Comparison of ENCODE assay signal across 8 mouse cellular contexts in genomic region chr11:78261380-78262352, GRCm38 (mm10). TPM values are rescaled to one million over a fixed set of nuclear protein-coding genes. Genes with fewer than 3 reads are reported as not detected.
DNase-seq lines count a peak whose midpoint lies in the region; ATAC-seq lines count a peak whose summit lies in the region.

TSS of gene 2610507B11Rik (plus strand) at chr11:78261752.

- peak; percentile 94 for DNase-seq in MN1 (ENCODE audit: low spot score)
- DNase-seq in cerebellum, adult 9-10 months: peak; percentile 88
- peak; percentile 44 to 88 for DNase-seq in frontal cortex, adult 2 months (ENCODE audit: extremely low spot score in 1 of 2, low spot score in 1 of 2)
- DNase-seq in hindbrain, embryonic 11.5 days (ENCODE audit: low spot score): peak; percentile 96
- DNase-seq in layer of hippocampus, postnatal 10 days (ENCODE audit: low spot score in 2 of 2): peak; percentile 85 to 92
- peak; percentile 94 for DNase-seq in lung, postnatal 10 days
- DNase-seq in ovary, postnatal 36 days (ENCODE audit: low spot score): peak; percentile 93
- peak; percentile 94 for DNase-seq in thymus, postnatal 25 days

- H3K4me1 ChIP-seq in hindbrain, embryonic 11.5 days (replicated peaks; ENCODE audit: control insufficient read depth, insufficient read depth, low read length): no peaks in the 10 kb centered on the region

- 0 out of 2 replicates have a peak, but pooled peaks cover 2% of the 10 kb centered on the region for H3K27me3 ChIP-seq in hindbrain, embryonic 11.5 days (ENCODE audit: control insufficient read depth, insufficient read depth, low read length)

- ATAC-seq in hindbrain, embryonic 11.5 days (ENCODE audit: low FRiP score): peak; percentile 98

- H3K4me2 ChIP-seq in hindbrain, embryonic 11.5 days (replicated peaks; ENCODE audit: low read depth, low read length): peak within 1 kb of the TSS; percentile 80

- peaks cover 13% of the 10 kb centered on the region for H3K36me3 ChIP-seq in hindbrain, embryonic 11.5 days (ENCODE audit: control insufficient read depth, insufficient read depth, low read length)

- no peaks in the 10 kb centered on the region for H3K9me3 ChIP-seq in hindbrain, embryonic 11.5 days (ENCODE audit: control insufficient read depth, low read length)

- peak within 1 kb of the TSS; percentile 85 for H3K4me3 ChIP-seq in hindbrain, embryonic 11.5 days (ENCODE audit: low read depth, low read length)

- peak within 1 kb of the TSS; percentile 79 for H3K9ac ChIP-seq in hindbrain, embryonic 11.5 days (ENCODE audit: low read depth, low read length)

- WGBS in hindbrain, embryonic 11.5 days: under 1% methylated on average over 80 of the region's 115 CpGs

- peak within 1 kb of the TSS; percentile 80 for H3K27ac ChIP-seq in hindbrain, embryonic 11.5 days (ENCODE audit: low read depth, low read length)

RNA-seq across cellular contexts. Expression of gene 2610507B11Rik, which starts in this region (rescaled TPM):
- polyA plus RNA-seq in frontal cortex, adult 2 months (2012; rRNA removed): 119 and 129 TPM in 2 replicates
- polyA plus RNA-seq in hindbrain, embryonic 11.5 days (2014; fragmentation: Nextera tagmentation; extraction: Ambion mirVana): 65.4 and 94.5 TPM in 2 replicates
- total RNA-seq in layer of hippocampus, postnatal 10 days (2021): 100 to 1,000 TPM; 174 to 188 TPM

Comparison
In these comparisons a context has a peak if more than half of its experiments do, and no peak if none do; other contexts are left out.
1. Peak in every context shown above with its lines: DNase-seq, ATAC-seq, H3K4me3 ChIP-seq and H3K27ac ChIP-seq.